Mouse (Mus musculus): ENCODE results near the gene Ruvbl1.

Ruvbl1 gene

DNA sequence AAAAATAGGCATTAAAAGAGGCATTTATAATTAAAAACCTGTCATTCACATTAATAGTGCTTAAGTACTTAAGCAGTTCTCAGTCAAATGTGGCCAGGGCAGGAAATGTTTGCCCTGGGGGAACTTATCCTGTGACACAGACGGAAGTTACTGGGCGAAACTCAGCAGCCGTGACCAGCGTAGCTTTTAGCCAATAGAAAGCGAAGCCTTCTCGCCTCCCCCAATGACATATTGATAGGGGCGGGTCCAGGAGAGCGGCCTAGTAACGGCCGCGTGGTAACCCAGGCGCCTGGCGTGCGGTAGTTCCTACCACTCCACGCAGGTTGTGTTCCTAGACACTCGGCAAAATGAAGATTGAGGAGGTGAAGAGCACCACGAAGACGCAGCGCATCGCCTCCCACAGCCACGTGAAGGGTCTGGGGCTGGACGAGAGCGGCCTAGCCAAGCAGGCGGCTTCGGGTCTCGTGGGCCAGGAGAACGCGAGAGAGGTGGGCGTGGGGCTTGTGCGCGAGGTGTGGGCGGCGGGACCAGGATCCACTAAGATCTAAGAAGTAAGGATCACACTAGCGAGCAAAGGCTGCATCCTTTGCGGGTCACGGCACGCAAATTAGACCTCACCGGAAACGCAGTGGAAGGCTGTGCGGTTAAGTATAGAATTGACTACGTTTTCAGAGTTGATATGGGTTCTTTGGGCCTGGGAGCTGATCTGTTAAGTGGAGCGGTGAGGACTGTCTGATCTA is at the start of gene Ruvbl1:
Gene Ruvbl1, plus strand, starts transcription at position 229 of the 740 bp plus-strand sequence.
- peak; percentile 94 for DNase-seq (ENCODE audit: low read depth)

GRCm38 (mm10) chr6:88416130-88416758 is 49.0 kb upstream of the Ruvbl1 start:
- DNase-seq (ENCODE audit: low read depth): no peak

DNA sequence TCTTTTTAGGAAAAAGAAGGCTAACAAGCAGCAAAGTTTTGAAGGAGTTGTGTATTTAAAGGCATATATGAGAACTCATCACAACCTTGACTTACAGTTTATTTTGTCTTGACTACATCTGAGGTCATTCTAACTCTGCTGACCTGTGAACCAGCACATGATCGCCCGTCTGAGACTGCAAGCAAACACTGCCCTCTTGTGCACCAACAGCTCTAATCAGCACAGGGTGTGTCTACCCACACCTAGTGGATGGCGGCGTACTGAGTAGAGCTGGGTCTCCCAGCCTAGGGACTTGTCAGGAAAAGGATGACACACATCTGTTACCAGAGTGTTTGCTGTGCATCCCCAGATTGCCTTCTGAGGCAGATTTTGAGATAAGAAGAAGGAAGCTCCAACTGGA is 34.0 kb upstream of the Ruvbl1 start:
- DNase-seq (ENCODE audit: low read depth): peak; percentile 29

GRCm38 (mm10) chr6:88435609-88436008 is 29.6 kb upstream of the Ruvbl1 start:
- no peak for DNase-seq (ENCODE audit: low read depth)

DNA sequence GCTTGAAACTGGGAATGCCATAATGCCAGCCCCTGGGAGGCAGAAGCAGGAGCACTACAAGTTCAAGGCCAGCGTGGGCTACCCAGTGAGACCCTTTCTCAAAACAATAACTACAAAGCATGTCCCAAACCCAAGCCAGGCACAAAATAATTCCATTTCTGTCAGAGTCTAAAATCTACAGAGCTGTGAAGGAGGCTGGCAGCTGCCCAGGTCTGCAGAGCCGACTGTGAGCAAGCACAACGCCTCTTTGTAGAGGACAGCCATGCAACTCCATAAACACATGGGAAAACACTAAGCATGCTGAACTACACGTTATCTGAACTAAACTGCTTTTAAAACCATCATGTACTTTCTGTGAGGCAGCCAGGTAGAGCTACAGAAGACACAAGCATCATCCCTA is 26.2 kb upstream of the Ruvbl1 start:
- DNase-seq (ENCODE audit: low read depth): no peak

DNA sequence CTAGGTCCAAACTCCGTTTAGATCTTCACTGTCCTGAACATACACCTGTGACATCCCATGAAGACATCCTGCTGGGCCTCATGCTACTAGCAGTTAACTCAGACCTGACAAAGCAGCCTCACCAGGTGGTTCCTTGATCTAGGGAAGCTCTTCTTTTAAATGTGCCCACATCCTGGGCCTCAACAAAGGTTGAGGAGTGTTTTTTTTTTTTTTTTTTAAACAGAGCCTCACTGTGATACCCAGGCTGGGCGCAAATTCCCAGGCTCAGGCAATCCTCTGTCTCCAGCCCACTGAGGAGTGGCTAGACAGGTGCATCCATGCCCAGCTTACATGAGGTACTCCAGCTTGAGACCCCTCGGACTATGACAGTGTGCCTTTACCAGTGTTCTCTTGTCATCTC is 22.7 kb upstream of the Ruvbl1 start:
- DNase-seq (ENCODE audit: low read depth): no peak

DNA sequence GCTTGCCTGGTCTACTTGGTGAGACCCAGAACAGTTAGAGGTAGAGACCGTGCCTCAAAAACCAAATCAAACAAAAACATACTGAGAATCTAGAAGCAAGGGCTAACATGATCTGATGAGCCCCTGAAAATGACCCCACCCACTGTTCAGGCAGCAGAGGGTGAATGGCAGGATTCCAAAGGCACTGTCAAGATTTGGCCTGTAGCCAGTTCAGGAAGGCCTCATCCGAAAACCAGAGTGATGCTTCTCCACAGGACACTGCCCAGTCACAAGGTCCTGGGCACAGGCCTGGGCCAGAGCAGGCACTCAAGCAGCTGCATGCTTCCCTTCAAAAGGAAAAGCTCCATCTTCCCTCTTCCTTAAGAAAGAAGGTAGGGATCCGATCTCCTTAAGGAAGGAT is 21.8 kb upstream of the Ruvbl1 start:
- no peak for DNase-seq (ENCODE audit: low read depth)

DNA sequence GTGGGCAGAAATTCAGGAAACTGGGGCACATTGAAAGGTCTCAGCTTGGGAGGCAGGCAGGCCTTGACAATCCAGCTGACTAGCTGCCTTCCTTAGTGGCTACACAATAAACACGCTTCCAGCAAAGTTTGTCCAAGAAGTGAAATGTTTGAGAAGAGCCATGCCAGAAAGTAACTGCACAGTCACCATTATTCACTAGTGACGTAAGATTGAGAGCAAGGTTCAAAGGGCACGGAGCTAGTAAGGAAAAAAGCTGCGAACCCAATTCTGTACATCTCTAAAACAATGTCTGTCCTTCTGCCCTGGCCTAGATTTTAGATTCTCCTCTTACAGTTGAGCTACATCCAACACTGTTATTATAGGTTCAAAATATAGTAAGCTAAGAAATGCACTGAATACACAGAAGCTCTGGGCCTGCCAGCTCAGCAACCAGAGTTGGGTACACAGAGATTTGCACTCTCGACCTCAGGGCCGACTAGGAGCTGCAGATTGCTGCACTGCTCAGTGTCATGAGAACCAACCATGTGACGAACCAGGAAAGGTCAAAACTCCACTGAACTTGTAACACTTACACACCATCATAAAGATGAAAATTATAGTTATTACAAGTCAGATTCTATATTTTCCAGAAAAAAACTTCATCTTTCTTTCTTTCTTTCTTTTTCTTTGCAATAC is 21.0 kb upstream of the Ruvbl1 start:
- no peak for DNase-seq (ENCODE audit: low read depth)

DNA sequence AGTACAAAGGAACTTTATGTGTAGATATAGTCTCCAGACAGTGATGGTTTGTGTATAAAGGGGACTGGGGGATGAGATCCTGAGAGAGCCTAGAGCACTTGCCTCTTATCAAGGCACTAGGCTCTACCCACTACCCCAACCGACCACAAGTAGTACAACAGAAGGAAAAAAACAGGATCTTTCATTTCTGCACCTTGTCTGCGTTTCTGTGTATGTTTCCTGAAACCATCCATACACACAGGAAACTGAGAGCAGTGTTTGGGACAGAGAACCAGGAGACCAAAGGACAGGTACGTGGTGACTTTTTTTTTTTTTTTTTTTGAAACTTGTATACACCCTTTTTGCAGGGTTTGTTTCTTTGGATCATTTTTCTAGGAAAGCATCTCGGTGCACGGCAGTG is 19.5 kb upstream of the Ruvbl1 start:
- DNase-seq (ENCODE audit: low read depth): peak; percentile 29

DNA sequence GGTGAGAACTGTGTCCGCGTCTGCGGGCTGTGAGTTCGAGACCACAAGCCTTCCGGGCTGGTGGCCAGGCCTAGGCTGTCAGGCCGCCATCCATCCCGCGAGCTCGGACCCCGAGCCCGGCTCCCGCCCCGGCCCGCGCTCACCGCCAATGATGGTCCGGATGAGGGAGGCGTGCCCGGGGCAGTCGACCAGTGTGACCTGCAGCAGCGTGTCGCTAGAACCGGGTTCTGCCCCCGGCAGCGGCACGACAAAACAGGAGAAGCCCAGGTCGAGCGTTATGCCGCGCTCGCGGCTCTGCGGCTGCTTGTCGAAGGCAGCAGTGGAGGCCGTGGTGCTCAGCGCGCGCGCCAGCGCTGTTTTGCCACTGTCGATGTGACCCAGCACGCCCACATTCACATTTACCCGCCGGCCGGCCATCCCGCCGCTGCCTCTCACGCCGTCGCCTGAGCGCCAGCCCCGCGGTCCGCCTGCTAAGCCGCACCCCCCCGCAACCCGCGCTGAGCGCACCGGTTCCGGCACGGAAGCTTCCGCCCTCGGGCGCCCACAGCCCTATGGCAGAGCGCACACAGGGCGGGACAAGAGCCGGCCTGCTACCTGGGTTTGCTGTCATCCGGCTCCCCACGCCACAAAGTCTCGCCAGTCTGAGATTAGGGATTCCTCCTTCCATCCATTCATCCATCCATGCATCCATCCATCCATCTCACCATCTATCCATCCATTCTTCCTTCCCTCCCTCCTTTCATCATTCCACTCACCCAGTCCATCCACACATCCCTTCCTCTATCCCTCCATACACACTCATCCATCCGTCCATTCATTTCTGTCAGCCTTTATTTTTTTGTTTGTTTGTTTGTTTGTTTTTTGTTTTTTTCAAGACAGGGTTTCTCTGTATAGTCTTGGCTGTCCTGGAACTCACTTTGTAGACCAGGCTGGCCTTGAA is 18.9 kb upstream of the Ruvbl1 start, which contains the start of gene Eefsec:
Gene Eefsec, minus strand, starts transcription at position 477 of the 940 bp plus-strand sequence.
- DNase-seq (ENCODE audit: low read depth): peak; percentile 68

- no peak for DNase-seq (ENCODE audit: low read depth)
Measured at GRCm38 (mm10) chr6:88447454-88447853, 17.8 kb upstream of the Ruvbl1 start.

DNA sequence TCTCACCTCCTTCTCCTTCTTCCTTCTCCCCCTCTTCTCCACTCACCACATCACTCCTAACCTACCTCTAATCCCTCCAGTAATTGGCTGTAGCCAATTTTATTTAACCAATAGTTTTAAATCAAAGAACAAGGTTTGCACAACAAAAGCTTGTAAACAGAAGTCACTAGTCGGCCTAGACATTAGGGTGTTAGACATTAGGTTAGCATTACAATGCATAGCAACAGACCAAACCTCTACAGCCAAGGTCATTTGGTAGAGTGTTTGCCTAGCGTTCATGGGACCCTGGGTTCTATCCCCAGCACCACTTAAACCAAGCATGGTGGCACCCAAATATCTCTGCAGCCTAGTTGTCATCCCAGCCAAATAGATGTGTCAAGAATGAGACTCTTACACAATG is 10.7 kb upstream of the Ruvbl1 start:
- no peak for DNase-seq (ENCODE audit: low read depth)

- DNase-seq (ENCODE audit: low read depth): no peak
Measured at GRCm38 (mm10) chr6:88469878-88470277, 4.7 kb downstream of the Ruvbl1 start.

- DNase-seq (ENCODE audit: low read depth): no peak
Measured at GRCm38 (mm10) chr6:88480421-88480820, 15.2 kb downstream of the Ruvbl1 start.

DNA sequence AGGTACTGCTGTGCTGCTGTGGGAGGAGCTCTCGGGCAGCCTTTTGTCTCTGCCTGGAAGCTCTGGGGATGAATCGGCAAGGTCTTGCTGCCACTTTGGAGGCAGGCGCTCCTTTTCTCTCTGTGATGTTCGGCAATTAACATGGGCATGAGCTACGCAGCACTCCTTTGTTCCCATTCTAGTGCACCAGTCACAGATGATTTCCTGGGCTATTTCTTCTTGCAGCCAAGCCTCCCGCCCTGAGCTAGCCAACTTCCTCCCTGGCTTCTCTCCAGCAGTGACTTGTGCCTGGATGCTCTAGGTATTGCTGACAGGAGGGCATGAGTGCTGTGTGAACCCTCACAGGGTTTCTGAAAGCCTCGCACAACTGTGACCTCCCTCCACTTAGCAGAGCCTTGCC is 17.9 kb downstream of the Ruvbl1 start:
- no peak for DNase-seq (ENCODE audit: low read depth)

- DNase-seq (ENCODE audit: low read depth): no peak
Measured at GRCm38 (mm10) chr6:88483913-88484312, 18.7 kb downstream of the Ruvbl1 start.

DNA sequence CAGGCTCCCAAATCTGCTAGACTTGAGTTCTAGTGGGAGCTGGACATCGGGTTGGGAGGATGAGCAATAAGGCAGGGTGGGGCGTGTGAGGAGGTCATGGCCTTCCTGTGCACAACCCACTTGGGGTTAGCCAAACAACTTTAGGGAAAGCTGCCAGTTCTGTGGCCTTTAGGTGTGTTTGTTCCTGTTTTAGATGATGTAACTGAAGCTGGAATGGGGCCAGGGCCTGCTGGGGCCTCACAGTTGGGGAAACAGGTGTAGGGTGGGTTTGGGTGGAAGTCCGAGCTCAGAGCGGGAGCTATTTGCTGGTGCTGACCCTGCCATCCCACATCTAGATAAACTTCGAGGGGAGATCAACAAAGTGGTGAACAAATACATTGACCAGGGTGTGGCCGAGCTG is 20.2 kb downstream of the Ruvbl1 start:
- DNase-seq (ENCODE audit: low read depth): no peak

DNA sequence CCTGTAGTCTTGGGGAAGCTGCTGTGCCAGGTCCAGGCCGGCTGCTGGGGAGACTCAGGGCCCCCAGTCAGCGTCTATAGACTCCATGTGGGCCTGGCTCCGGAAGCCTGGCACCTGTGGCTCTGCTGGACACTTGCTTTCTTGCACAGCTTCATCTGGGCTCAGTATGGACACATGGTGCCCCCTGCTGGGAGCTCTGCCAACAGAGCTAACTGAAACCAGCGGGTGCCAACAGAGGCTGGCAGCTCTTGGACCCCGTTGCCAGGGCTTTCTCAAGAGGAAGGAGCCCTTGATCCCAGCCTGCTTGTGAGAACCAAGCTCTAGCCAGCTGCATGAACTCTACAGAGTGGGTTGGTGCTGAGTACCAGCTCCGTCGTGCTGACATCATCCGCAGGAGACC is 21.7 kb downstream of the Ruvbl1 start:
- no peak for DNase-seq (ENCODE audit: low read depth)

DNA sequence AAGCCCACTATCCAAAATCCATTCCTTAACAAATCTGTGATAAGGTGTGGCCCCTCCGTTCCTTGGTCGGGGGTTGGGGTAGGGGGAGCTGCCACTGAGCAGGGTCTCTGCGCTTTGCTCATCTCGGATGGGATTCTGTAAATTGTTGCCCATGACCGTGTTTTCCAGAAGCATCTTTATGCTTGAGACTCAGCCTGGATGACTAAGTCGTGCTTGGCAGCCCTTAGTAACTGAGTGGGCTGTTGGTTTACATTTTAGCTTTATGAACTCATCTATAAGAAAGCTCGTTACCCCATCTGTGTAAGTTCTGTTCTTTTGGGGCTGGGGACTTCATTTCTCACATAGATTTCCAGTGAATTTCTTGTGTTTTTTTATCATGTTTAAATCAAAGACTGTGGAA is 23.8 kb downstream of the Ruvbl1 start:
- no peak for DNase-seq (ENCODE audit: low read depth)

GRCm38 (mm10) chr6:88489834-88490233 is 24.6 kb downstream of the Ruvbl1 start:
- DNase-seq (ENCODE audit: low read depth): no peak

DNA sequence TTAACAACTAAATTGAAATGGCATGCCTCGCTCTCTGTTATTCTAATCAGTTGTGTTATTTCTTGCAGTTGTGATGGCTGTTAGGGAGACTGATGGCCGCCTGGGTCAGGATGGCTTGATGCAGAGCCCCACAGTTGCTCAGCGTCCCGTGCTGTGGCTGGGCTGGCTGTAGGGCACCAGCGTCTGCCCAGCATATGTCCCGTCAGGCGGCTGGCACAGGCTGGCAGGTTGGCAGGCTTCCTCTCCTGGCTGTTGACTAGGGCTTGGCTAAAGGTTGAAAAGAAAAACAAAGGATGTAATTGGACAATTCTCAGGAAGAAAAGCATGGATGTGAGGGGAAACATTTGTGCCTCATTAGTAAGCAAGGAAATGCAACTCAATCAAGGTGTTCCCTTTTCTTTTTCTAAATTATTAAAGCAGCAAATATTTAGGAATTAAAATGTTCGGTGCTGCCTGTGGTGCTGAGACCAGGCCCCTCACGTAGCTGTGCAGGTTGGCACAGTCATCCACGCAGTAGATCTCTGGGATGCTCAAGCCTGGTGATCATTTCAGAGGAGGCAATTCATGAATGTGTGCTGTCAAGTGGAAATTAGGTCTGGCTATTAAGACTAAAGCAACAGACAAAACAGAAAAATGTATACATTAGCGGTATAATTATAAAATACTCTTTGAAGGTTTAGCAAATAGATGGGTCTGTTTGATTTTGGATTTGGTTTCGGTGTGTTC is 25.6 kb downstream of the Ruvbl1 start:
- no peak for DNase-seq (ENCODE audit: low read depth)

Data from c-Kit-positive CD71-positive TER-119-negative erythroid progenitor cells, embryonic 14.5 days (primary cell).